Mouse (Mus musculus) monocyte, adult 59 days (primary cell): ENCODE data around the gene Gm49711. TPM values are rescaled to one million over a fixed set of nuclear protein-coding genes. Genes with fewer than 3 reads are reported as not detected.

ENCODE experiments used
- total RNA-seq, 2 experiments: library from RNA; stranded (reverse); gene quantifications; one replicate each; pipeline ENCODE4 v1.2.4; 2023

Gm49711 gene
- not detected for total RNA-seq

GRCm38 (mm10) chr16:92057852-92058643, at the start of gene Gm49711, which contains the start of the genes Mrps6 and Slc5a3:
Gm49711 (plus strand) TSS chr16:92058316.
Mrps6 (plus strand) TSS chr16:92058270.
Slc5a3 (plus strand) TSS chr16:92058322.

Other genes starting within 250 kb of the Gm49711 start
- gene Mrps6, start within 50 bp of the Gm49711 start, total RNA-seq, result 10 to 100 TPM in 1 of 2 experiments, 1 to 10 TPM in 1; 9.3 to 10.2 TPM
- gene Slc5a3, start within 50 bp of the Gm49711 start, total RNA-seq, result 1 to 10 TPM; 3.4 to 3.8 TPM
- gene Kcne2, start 234.1 kb downstream of the Gm49711 start, total RNA-seq, result not detected
- gene Smim11, start 243.0 kb downstream of the Gm49711 start, total RNA-seq, result 10 to 100 TPM; 22.1 to 26.8 TPM